Mouse (Mus musculus): ENCODE data around the gene Gm14410. TPM values are rescaled to one million over a fixed set of nuclear protein-coding genes. Genes with fewer than 3 reads are reported as not detected.
"Not testable (repeated sequence)": the region's sequence is repeated elsewhere in the genome, so short reads cannot be mapped to it uniquely, and the experiment has no call there.

Gm14410 gene
- total RNA-seq (2021) = 34.5 and 39.8 TPM in 2 replicates
- long read RNA-seq, transcript Gm14410-201 (4 exons, 912 nt) = major isoform, 11 of 15 reads
- long read RNA-seq, partial matches to known transcripts = 0 of 15 reads
- long read RNA-seq, other reads (novel, unspliced or antisense) = 4 of 15 reads

DNA sequence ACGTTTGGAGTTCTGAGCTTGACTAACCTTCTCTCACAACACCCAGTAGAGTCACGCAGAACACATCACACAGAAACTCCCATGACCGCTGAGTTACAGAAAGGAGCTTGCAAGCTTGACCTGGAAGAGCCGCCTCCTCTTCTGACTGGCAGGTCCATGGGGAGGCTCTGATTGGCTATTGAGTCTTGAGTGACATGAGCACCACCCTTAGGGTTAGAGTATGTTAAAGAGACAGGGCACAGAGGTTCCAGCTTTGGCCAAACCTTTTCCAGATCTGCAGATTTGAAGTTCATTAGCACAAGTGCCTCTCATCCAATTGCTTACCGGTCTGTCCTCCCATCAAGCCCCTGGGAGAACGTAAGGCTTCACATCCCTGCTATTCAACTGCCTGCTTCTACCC, at the start of gene Gm14410:
TSS of gene Gm14410 (minus strand) at position 81 of the 400 bp plus-strand sequence.
- DNase-seq = peak; percentile 72

- DNase-seq = not testable (repeated sequence)
Measured at GRCm38 (mm10) chr2:177247449-177247848, 41.2 kb upstream of the Gm14410 start.

GRCm38 (mm10) chr2:177230461-177230860, 24.2 kb upstream of the Gm14410 start:
- not testable (repeated sequence) for DNase-seq

- DNase-seq = not testable (repeated sequence)
Measured at GRCm38 (mm10) chr2:177172749-177173148, 33.5 kb downstream of the Gm14410 start.

Other genes starting within 250 kb of the Gm14410 start
- gene Gm14419, start 205.5 kb downstream of the Gm14410 start, total RNA-seq (2021) = 19.3 and 31.9 TPM in 2 replicates
- 1.0 and 1.9 TPM in 2 replicates for gene Gm14401, start 132.1 kb downstream of the Gm14410 start, total RNA-seq (2021)
- gene Gm14409, start 60.6 kb upstream of the Gm14410 start, total RNA-seq (2021) = 2.4 and 2.9 TPM in 2 replicates
- gene Gm14412, start 117.9 kb upstream of the Gm14410 start, total RNA-seq (2021) = 5.5 and 5.8 TPM in 2 replicates
- 14.0 and 31.8 TPM in 2 replicates for gene Gm14418, start 191.9 kb upstream of the Gm14410 start, total RNA-seq (2021)